Mouse (Mus musculus) ZHBTc4 (cell line): ENCODE data around the gene Card14.
A peak's percentile ranks its signal among the peaks of the same experiment; 100 is the strongest.
"Not testable (repeated sequence)": the region's sequence is repeated elsewhere in the genome, so short reads cannot be mapped to it uniquely, and the experiment has no call there.

ENCODE experiments used
- DNase-seq: peaks from one replicate; pipeline ENCODE4 v3.0.0-alpha.2; 2011; ENCODE audit warnings: low read depth, low spot score

The Card14 gene

GRCm38 (mm10) chr11:119307658-119307867 lies at the start of gene Card14:
TSS of gene Card14 (plus strand) at chr11:119307768.
- no peak for DNase-seq

DNA sequence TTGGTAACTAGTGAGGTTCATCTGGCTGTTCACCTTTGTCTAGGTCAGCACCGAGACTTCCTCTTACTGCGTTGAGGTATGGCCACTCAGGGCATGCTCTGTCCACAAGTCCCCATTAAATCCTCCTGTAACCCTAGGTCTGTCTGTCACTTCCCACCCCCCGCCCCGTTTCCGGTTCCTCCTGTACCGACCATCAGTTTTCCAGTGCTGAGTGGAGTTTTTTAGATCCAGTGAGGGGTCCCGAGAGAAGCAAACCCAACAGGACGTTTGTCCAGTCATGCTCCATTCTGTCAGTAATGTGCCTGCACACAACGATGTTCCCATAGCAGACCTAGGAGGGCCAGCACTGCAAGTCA lies 49.4 kb upstream of the Card14 start:
- no peak for DNase-seq

GRCm38 (mm10) chr11:119258572-119259322 lies 48.8 kb upstream of the Card14 start:
- DNase-seq, result peak; percentile 86

- DNase-seq, result no peak
These were observed 47.6 kb upstream of the Card14 start for GRCm38 (mm10) chr11:119259977-119260376.

GRCm38 (mm10) chr11:119264413-119264812 lies 43.2 kb upstream of the Card14 start:
- peak; percentile 51 for DNase-seq

GRCm38 (mm10) chr11:119265811-119266210 lies 41.8 kb upstream of the Card14 start:
- DNase-seq, result peak; percentile 52

DNA sequence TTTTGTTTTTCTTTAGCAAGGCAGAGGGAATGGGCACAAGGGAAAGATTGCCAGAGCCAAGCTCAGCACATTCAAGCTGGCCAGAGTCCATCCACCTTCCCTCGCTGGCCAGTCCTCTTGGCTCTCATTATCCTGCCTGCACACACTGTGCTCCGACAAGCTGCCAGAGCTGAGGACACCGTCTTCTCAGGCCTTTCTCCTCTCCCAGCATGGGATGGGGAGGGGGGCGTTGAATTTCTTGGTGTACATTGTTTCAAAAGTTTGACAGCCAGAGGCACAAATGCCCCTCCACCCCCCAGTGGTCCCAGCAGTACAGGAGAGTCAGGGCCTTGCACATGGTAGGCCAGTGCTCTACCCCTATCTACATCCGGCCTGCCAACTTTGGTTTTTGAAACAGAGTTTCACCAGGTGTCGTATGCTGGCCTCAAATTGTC lies 40.3 kb upstream of the Card14 start:
- no peak for DNase-seq

DNA sequence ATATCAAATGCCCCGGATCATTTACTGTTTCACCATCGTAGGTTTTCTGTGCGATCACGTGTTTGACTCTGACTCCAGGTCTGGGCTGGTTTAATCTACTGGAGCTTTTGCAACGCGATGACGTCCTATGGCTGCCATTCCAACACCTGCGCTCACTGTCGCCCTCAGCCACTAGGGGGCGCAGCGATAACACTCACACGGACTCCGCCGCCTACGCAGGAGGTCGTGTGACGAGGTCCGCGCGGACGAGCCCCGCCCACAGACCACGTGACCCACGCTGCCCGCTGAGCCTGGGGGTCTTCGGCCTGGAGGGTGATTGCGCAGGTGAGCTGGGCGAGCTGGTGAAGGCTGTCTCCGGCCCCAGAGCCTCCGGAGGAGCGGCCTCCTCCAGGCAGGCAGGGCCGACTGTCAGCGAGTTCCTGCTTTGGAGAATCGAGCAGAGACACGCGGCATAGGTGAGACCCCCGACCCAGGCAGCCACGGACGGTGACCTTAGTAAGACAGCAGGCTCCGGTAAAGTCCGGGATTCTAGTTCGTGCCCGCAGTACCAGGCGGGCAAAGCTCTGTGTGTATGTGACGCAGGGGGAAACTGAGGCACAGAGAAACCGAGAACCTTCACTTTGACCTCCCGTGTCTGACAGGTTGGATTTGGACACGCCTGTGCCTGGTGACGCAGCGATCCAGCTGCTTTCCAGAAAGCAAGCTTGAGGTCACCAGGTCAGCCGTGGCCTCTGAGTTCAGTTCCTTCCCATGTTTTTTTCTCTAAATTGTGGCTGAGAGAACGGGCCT lies 39.6 kb upstream of the Card14 start, which contains the start of gene Gaa:
Gene Gaa (plus strand): TSS at position 120 of the 789 bp plus-strand sequence.
- DNase-seq, result peak; percentile 96

- DNase-seq, result peak; percentile 43
These were observed 38.9 kb upstream of the Card14 start for GRCm38 (mm10) chr11:119268557-119269195.

- not testable (repeated sequence) for DNase-seq
These were observed 35.1 kb upstream of the Card14 start for GRCm38 (mm10) chr11:119272492-119272891.

- peak; percentile 77 for DNase-seq
These were observed 34.2 kb upstream of the Card14 start for GRCm38 (mm10) chr11:119273186-119273930.

- no peak for DNase-seq
These were observed 26.5 kb upstream of the Card14 start for GRCm38 (mm10) chr11:119281030-119281429.

GRCm38 (mm10) chr11:119285791-119286527 lies 21.6 kb upstream of the Card14 start:
- DNase-seq, result no peak

DNA sequence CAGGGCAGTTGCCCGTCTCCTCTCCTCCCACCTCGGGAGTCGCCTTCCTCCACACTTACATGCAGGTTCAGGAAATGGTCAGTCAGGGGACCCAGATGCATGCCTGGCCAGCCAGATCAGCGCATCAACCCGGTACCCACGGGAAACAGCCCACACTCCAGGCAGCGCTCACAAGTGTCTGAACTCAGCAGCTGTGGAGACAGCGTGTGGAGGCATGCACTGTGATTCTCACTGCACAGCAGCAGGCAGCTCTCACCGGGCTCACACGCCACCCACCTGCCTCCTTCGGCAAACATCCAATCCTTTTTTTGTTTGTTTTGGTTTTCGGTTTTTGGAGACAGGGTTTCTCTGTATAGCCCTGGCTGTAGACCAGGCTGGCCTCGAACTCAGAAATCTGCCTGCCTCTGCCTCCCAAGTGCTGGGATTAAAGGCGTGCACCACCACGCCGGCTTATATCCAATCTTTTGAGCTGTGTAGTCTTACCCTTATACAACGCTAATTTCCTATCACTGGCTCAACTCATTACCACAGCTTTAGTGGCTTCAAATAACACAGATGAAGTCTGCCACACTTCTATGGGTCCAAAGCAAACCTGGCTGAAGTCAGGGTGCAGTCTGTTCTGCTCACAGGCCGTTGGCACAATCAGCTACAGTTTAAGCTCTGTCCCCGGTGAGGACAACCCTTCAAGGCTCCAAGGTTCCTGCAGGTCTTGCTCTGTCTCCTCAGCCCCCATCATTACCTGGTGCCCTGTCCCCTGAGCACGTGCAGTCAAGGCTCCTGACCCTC lies 20.2 kb upstream of the Card14 start:
- no peak for DNase-seq

DNA sequence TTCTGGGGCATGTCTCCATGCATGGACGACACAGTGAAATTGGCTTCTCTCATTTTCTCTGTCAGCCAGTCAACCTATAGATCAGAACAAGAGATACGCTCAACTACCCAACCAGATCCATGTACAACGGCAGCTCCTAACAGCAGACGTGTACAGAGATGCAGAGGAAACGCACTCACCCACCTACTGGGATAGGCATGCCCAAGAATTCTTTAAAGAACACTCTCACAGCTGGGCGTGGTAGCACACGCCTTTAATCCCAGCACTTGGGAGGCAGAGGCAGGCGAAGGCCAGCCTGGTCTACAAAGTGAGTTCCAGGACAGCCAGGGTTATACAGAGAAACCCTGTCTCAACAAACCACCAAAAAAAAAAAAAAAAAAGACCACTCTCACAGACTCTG lies 14.7 kb upstream of the Card14 start:
- peak; percentile 73 for DNase-seq

DNA sequence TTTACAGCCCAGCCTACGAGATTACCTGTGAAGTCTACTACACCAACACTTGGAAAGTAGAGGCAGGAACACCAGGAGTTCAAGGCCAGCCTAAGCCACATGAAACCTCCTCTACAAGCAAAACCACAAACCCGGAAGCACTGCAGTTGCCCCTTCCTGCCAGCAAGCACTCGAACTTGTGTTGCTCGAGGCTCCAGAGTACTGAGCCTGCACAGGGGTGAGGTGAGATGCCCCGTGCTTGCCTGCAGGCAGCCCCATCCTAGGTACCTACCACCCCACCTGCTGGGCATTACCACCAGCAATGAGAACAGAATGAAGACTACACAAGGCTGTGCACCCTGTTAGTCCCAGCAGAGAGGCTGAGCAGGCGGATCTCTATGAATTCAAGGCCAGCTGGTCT lies 9.6 kb upstream of the Card14 start:
- peak; percentile 31 for DNase-seq

DNA sequence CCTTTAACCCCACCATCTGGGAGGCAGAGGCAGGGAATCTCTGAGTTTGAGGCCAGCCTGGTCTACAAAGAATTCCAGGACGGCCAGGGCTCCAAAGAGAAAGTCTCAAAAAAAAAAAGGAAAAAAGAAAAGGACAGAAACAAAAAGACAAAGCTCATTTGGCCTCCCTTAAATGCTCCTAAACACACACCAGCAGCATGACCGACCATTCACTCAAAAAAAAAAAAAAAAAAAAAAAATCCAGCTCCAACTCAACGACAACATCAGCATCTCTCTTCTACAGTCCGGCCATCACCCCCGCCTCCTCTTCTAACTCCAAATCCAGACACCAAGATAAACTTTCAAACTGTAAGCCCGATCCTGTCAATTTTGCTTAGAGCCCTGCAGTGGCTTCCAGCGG lies 8.7 kb upstream of the Card14 start:
- DNase-seq, result no peak

DNA sequence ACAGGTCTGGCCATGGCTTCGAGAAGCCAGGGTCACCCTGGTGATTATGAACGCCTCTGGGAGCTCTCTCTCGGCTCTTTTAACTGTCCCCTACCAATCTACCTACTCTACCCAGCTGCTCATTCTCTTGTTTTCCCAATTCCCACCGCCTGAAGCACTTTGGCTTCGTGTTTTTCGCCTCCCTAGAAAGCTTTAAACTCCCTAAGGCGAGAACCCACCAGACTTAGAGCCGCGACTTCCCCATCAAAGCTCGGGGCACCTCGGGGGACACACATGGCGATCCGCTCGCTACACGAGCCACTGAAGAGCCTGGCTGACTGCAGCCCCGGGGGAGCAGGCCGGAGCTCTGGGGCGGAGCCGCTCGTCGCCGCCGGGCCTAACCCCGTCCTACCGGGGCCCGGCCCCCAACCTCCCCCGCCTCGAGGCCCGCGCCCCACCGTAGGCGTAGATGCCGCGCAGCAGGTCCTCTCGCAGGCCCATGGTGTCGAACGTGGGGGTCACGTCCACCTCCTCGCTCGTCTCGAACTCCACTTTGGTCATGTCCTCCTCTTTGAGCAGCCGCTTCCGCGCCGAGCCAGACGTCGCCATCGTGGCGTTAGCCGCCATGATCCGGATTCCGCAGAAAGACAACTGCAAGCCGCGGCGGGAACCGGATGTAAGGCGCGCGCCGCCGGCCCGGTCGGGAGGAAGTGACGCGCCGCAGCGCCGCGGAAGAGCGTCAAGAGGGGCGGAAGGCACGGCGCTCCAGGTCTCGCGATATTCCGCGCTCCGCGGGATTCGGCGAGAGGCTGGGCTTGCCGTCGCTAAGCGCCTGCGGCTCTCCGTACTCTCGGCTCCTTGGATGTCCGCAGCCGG lies 8.0 kb upstream of the Card14 start, which contains the start of gene Eif4a3:
Gene Eif4a3 (minus strand): TSS at position 699 of the 855 bp plus-strand sequence.
- DNase-seq, result peak; percentile 99

DNA sequence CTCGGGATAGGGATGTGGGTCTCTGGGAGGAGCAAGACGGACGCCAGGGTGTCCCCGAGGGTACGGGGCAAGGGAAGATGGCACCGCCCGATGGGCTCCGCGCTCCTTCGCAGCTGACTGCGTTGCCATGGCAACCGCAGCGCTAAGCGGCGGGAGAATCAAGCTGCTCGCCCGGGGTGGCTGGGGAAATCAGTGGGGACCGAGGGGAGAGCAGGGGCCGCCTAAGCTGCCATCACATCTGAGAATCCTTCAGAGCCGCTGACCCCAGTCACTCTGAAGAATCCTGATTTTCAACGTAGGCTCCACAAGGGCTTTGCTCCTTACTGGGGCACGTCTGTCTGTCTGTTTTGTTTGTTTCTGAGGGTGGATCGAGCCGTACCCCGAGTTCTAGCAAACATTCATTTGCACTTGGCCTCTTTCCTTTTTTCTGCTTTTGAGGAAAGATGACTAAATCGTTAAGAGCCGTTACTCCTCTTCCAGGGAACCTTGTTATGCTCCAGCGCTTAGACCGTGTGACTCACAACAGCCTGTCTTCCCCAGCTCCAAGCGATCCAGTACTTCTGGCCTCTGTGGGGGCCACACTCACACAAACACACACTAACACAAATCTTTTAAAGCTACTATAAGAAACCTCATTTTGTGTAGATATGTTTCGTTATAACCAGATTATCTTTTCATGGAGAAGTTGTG lies 7.2 kb upstream of the Card14 start:
- no peak for DNase-seq
